23 mouse cellular contexts compared by ENCODE assay signal in the genomic region with DNA sequence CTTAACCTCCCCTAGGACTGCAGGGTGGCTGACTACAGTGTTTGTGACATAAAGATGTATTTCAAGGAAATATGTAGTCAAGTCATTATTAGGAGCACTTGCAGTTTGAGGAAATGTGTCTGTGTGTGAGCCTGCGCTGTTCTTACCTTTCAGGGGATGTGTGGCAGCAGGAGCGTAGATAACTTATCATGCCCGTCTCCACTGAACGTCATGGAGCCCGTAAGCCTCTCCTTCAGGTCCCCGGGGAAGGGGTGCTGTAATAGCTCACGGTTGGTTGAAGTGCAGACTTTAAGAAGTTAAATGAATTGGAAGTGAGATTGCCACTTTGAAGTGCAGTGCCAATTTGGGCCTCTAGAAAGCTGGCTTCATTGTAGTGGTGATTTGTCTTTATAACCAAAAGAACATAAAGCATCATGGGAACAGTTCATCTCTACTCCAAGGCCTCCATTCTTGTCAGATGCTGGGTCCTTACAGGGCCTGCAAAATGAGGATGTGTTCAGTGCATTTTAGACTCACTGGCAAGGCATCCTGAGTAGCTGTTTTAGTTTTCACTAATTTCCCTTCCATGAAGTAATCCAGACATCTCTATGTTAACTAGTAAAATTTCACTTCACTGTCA. TPM values are rescaled to one million over a fixed set of nuclear protein-coding genes. Genes with fewer than 3 reads are reported as not detected.
DNase-seq lines count a peak whose midpoint lies in the region; ATAC-seq and TF ChIP-seq lines count a peak whose summit lies in the region.
"Had no signal": no experiment of that assay in that cellular context is flagged by ENCODE, and none has a peak within 500 bp of the region (broad histone marks: within the 10 kb centered on the region; RNA-seq: fewer than 3 reads in every experiment).

No protein-coding gene starts in this region.

- 32% methylated on average over 7 of the region's 7 CpGs for WGBS in forebrain, embryonic 13.5 days
- 61% methylated on average over 7 of the region's 7 CpGs for WGBS in forebrain, embryonic 10.5 days
- WGBS in kidney, embryonic 15.5 days: 54% methylated on average over 7 of the region's 7 CpGs
- 35% methylated on average over 7 of the region's 7 CpGs for WGBS in forebrain, embryonic 16.5 days

- no peaks in the 10 kb centered on the region for H3K9me3 ChIP-seq in forebrain, embryonic 13.5 days (replicated peaks)
- H3K9me3 ChIP-seq in forebrain, embryonic 10.5 days: no peaks in the 10 kb centered on the region
- no peaks in the 10 kb centered on the region for H3K9me3 ChIP-seq in kidney, embryonic 15.5 days (replicated peaks)
- H3K9me3 ChIP-seq in forebrain, embryonic 16.5 days (ENCODE audit: control insufficient read depth, low read length): no peaks in the 10 kb centered on the region
- H3K9me3 ChIP-seq: embryonic facial prominence, embryonic 12.5 days; heart, embryonic 15.5 days; hindbrain, embryonic 10.5 days; hindbrain, embryonic 15.5 days had no signal

- no peak overlapping the region for H3K4me3 ChIP-seq in forebrain, embryonic 13.5 days
- H3K4me3 ChIP-seq in forebrain, embryonic 10.5 days: no peak overlapping the region
- H3K4me3 ChIP-seq in kidney, embryonic 15.5 days (replicated peaks): no peak overlapping the region
- no peak overlapping the region for H3K4me3 ChIP-seq in forebrain, embryonic 16.5 days (replicated peaks; ENCODE audit: low read length)
- H3K4me3 ChIP-seq: embryonic facial prominence, embryonic 12.5 days; heart, adult 2 months; heart, embryonic 15.5 days; hindbrain, embryonic 10.5 days; hindbrain, embryonic 15.5 days had no signal

- H3K27me3 ChIP-seq in forebrain, embryonic 13.5 days: no peaks in the 10 kb centered on the region
- no peaks in the 10 kb centered on the region for H3K27me3 ChIP-seq in forebrain, embryonic 10.5 days (ENCODE audit: poor library complexity, severe bottlenecking)
- H3K27me3 ChIP-seq in kidney, embryonic 15.5 days: no peaks in the 10 kb centered on the region
- no peaks in the 10 kb centered on the region for H3K27me3 ChIP-seq in forebrain, embryonic 16.5 days (replicated peaks; ENCODE audit: control insufficient read depth, insufficient read depth, low read length)
- H3K27me3 ChIP-seq: CH12.LX; embryonic facial prominence, embryonic 12.5 days; heart, embryonic 15.5 days; hindbrain, embryonic 15.5 days had no signal

- peaks cover 15% of the 10 kb centered on the region; the same call in 1 of the 2 replicates for H3K4me1 ChIP-seq in forebrain, embryonic 13.5 days
- peaks cover 26% of the 10 kb centered on the region for H3K4me1 ChIP-seq in forebrain, embryonic 10.5 days
- H3K4me1 ChIP-seq in kidney, embryonic 15.5 days: peaks cover 10% of the 10 kb centered on the region
- peaks cover 3% of the 10 kb centered on the region; the same call in 1 of the 2 replicates for H3K4me1 ChIP-seq in forebrain, embryonic 16.5 days (replicated peaks; ENCODE audit: control insufficient read depth, insufficient read depth, low read length)
- H3K4me1 ChIP-seq: heart, embryonic 15.5 days; hindbrain, embryonic 15.5 days had no signal

- no peak for TF ChIP-seq CTCF in brain, embryonic 14.5 days (IDR thresholded peaks at IDR 0.05; ENCODE audit: borderline replicate concordance, extremely low read depth, insufficient read depth, insufficient read length)

- peak; percentile 53; the same call in 1 of the 2 replicates for ATAC-seq in forebrain, embryonic 13.5 days
- no peak for ATAC-seq in kidney, embryonic 15.5 days (replicated peaks; ENCODE audit: low FRiP score)
- 0 out of 2 replicates have a peak, but pooled peaks have one; percentile 47 for ATAC-seq in forebrain, embryonic 16.5 days
- ATAC-seq: inflammation-experienced regulatory T-cells, adult 6 months; intestine, postnatal 0 days had no signal

- H3K4me2 ChIP-seq in forebrain, embryonic 13.5 days: no peak overlapping the region
- H3K4me2 ChIP-seq in kidney, embryonic 15.5 days: no peak overlapping the region
- H3K4me2 ChIP-seq in forebrain, embryonic 16.5 days (ENCODE audit: low read length): no peak overlapping the region
- H3K4me2 ChIP-seq: embryonic facial prominence, embryonic 12.5 days; heart, embryonic 11.5 days; heart, embryonic 15.5 days; hindbrain, embryonic 15.5 days had no signal

- no peak overlapping the region for H3K9ac ChIP-seq in forebrain, embryonic 13.5 days
- no peak overlapping the region for H3K9ac ChIP-seq in kidney, embryonic 15.5 days
- no peak overlapping the region for H3K9ac ChIP-seq in forebrain, embryonic 16.5 days (replicated peaks; ENCODE audit: low read depth, low read length)
- H3K9ac ChIP-seq: embryonic facial prominence, embryonic 12.5 days; heart, embryonic 15.5 days; hindbrain, embryonic 15.5 days had no signal

- no peak overlapping the region for H3K27ac ChIP-seq in forebrain, embryonic 13.5 days
- H3K27ac ChIP-seq in forebrain, embryonic 10.5 days: no peak overlapping the region
- H3K27ac ChIP-seq in kidney, embryonic 15.5 days: peak overlapping the region; percentile 54; the same call in 1 of the 2 replicates
- no peak overlapping the region for H3K27ac ChIP-seq in forebrain, embryonic 16.5 days (ENCODE audit: low read length)
- H3K27ac ChIP-seq: embryonic facial prominence, embryonic 12.5 days; heart, adult 2 months; heart, embryonic 15.5 days; hindbrain, embryonic 10.5 days; hindbrain, embryonic 15.5 days had no signal

- H3K36me3 ChIP-seq in forebrain, embryonic 13.5 days (ENCODE audit: poor library complexity, severe bottlenecking): peaks cover 41% of the 10 kb centered on the region
- peaks cover 35% of the 10 kb centered on the region for H3K36me3 ChIP-seq in forebrain, embryonic 10.5 days (replicated peaks)
- H3K36me3 ChIP-seq in kidney, embryonic 15.5 days: peaks cover 79% of the 10 kb centered on the region
- no peaks in the 10 kb centered on the region; the same call in 1 of the 2 replicates for H3K36me3 ChIP-seq in forebrain, embryonic 16.5 days (ENCODE audit: control insufficient read depth, insufficient read depth)

- no peak for DNase-seq in forebrain, embryonic 10.5 days (ENCODE audit: extremely low spot score, low spot score)
- DNase-seq in kidney, adult 11 months: no peak
- DNase-seq in brain, embryonic 14.5 days (ENCODE audit: low read depth): peak; percentile 68
- no peak for DNase-seq in Muller cell, postnatal 12 days (ENCODE audit: inconsistent ontology term)
- DNase-seq: adrenal gland, adult 8-10 months; adrenal gland, postnatal 36 days; cerebellum, adult 11 months; cerebellum, adult 8-10 months; cerebellum, postnatal 14 days; gastrocnemius, postnatal 10 days; heart, adult 2 months; heart, postnatal 14 days had no signal

- TF ChIP-seq POLR2A in brain, embryonic 14.5 days (IDR thresholded peaks at IDR 0.05; ENCODE audit: borderline replicate concordance, extremely low read depth, insufficient read depth, insufficient read length, poor library complexity, severe bottlenecking): no peak

RNA-seq across cellular contexts. Expression of a gene that starts 26.4 kb away (rescaled TPM):
- 3.0 and 3.1 TPM in 2 replicates for polyA plus RNA-seq in forebrain, embryonic 13.5 days (2015; fragmentation: Nextera tagmentation; extraction: Ambion mirVana)
- polyA plus RNA-seq in forebrain, embryonic 10.5 days (2016; fragmentation: Nextera tagmentation; extraction: Ambion mirVana): 3.4 and 3.6 TPM in 2 replicates
- polyA plus RNA-seq in kidney, embryonic 15.5 days (2015; fragmentation: Nextera tagmentation; extraction: Ambion mirVana): 18.5 and 19.4 TPM in 2 replicates
- polyA plus RNA-seq in brain, embryonic 14.5 days (2012; rRNA removed): 2.6 and 6.6 TPM in 2 replicates
- polyA plus RNA-seq in forebrain, embryonic 16.5 days (2015; fragmentation: Nextera tagmentation; extraction: Ambion mirVana): 4.7 and 6.2 TPM in 2 replicates

RNA-seq across cellular contexts. Expression of a gene that starts 46.0 kb away (rescaled TPM):
- polyA plus RNA-seq in forebrain, embryonic 13.5 days (2015; fragmentation: Nextera tagmentation; extraction: Ambion mirVana): 0.21 and 0.22 TPM in 2 replicates
- not detected in 2 replicates for polyA plus RNA-seq in forebrain, embryonic 10.5 days (2016; fragmentation: Nextera tagmentation; extraction: Ambion mirVana)
- polyA plus RNA-seq in kidney, embryonic 15.5 days (2015; fragmentation: Nextera tagmentation; extraction: Ambion mirVana): 0.14 and 0.31 TPM in 2 replicates
- 0.57 and 4.1 TPM in 2 replicates for polyA plus RNA-seq in brain, embryonic 14.5 days (2012; rRNA removed)
- not detected in 2 replicates for polyA plus RNA-seq in forebrain, embryonic 16.5 days (2015; fragmentation: Nextera tagmentation; extraction: Ambion mirVana)
- polyA plus RNA-seq: heart, adult 2 months; heart, embryonic 11.5 days; intestine, postnatal 0 days had no signal
